Mouse (Mus musculus): ENCODE results near the gene Crat.

DNA sequence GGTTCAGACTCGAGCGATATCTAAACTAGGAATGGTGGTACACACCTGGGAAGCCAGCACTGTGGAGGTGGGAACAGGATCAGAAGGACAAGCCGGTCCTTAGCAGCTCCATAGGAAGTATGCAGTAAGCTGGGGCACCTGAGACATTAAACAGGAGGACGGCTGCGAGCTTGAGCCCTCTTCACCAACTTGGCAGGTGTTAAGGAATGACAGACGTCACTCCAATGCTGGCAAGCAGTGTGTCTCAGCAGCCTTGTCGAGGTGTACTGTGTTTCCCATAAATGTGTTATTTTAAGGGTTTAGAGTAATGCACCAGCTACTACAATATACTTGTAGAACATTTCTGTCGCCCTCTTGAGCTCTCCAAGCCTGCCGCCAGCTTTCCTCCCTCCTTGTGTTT is 28.7 kb downstream of the Crat start:
- TF ChIP-seq CTCF (IDR thresholded peaks at IDR 0.05; ENCODE audit: low read depth) (no peak), EP300 (IDR thresholded peaks at IDR 0.05; ENCODE audit: low read depth) (no peak)
